Mouse (Mus musculus) myocyte (in vitro differentiated cells): ENCODE measurements around the gene Tfb1m. TPM values are rescaled to one million over a fixed set of nuclear protein-coding genes. Genes with fewer than 3 reads are reported as not detected.

ENCODE experiments used
- H3K27me3 ChIP-seq: one replicate; pipeline ENCODE4 v1.6.1; 2011; ENCODE audit not compliant: control insufficient read depth, insufficient read depth, insufficient read length
- H3K36me3 ChIP-seq: one replicate; pipeline ENCODE4 v1.6.1; 2011; ENCODE audit not compliant: control insufficient read depth, insufficient read depth
- H3K4me2 ChIP-seq: one replicate; pipeline ENCODE4 v1.6.1; 2011; ENCODE audit warnings: low read depth, control low read depth
- H3K4me3 ChIP-seq: one replicate; pipeline ENCODE4 v1.5.1; 2011; ENCODE audit warnings: mild to moderate bottlenecking, control low read depth, moderate library complexity
- H3K79me2 ChIP-seq: one replicate; pipeline ENCODE4 v1.6.1; 2011; ENCODE audit not compliant: control insufficient read depth, insufficient read depth
- H3ac ChIP-seq: one replicate; pipeline ENCODE4 v1.6.1; 2011; ENCODE audit not compliant: control insufficient read depth, insufficient read length
- CEBPB ChIP-seq: IDR thresholded peaks from 2 replicates; pipeline ENCODE4 v1.6.1; 2011; ENCODE audit warnings: mild to moderate bottlenecking, moderate library complexity; ENCODE audit not compliant: poor library complexity, insufficient read depth, severe bottlenecking
- E2F4 ChIP-seq: IDR thresholded peaks from one replicate; pipeline ENCODE4 v1.6.1; 2011; ENCODE audit warnings: mild to moderate bottlenecking, control low read depth, moderate library complexity; ENCODE audit not compliant: insufficient read depth
- MAX ChIP-seq: IDR thresholded peaks from one replicate; pipeline ENCODE4 v1.6.1; 2011; ENCODE audit warnings: low read depth, mild to moderate bottlenecking, control low read depth
- MYOD1 ChIP-seq, 3 experiments: IDR thresholded peaks; one replicate each; pipeline ENCODE4 v1.6.1; 2011; ENCODE audit warnings: control low read depth in 2 of 3, low read depth in 2 of 3, mild to moderate bottlenecking in 2 of 3, moderate library complexity in 1 of 3; ENCODE audit not compliant: insufficient read length in 2 of 3, control insufficient read depth in 1 of 3
- MYOG ChIP-seq, 3 experiments: IDR thresholded peaks; one replicate each; pipeline ENCODE4 v1.6.1; 2011; ENCODE audit warnings: control low read depth in 2 of 3, low read depth in 2 of 3, mild to moderate bottlenecking in 2 of 3; ENCODE audit not compliant: insufficient read length in 2 of 3, control insufficient read depth in 1 of 3, insufficient read depth in 1 of 3
- POLR2A ChIP-seq: IDR thresholded peaks from one replicate; pipeline ENCODE4 v1.6.1; 2011; ENCODE audit warnings: low read depth, mild to moderate bottlenecking, control low read depth, moderate library complexity; ENCODE audit not compliant: insufficient read length
- POLR2AphosphoS2 ChIP-seq: IDR thresholded peaks from one replicate; pipeline ENCODE4 v1.6.1; 2011; ENCODE audit warnings: low read depth, control low read depth; ENCODE audit not compliant: insufficient read length
- REST ChIP-seq: IDR thresholded peaks from one replicate; pipeline ENCODE4 v1.6.1; 2011; ENCODE audit warnings: mild to moderate bottlenecking, control low read depth, moderate library complexity; ENCODE audit not compliant: insufficient read depth, insufficient read length
- SRF ChIP-seq: IDR thresholded peaks from one replicate; pipeline ENCODE4 v1.6.1; 2011; ENCODE audit warnings: low read depth; ENCODE audit not compliant: control insufficient read depth, insufficient read length
- TCF12 ChIP-seq: IDR thresholded peaks from one replicate; pipeline ENCODE4 v1.6.1; 2011; ENCODE audit warnings: mild to moderate bottlenecking, control low read depth; ENCODE audit not compliant: poor library complexity, insufficient read depth, severe bottlenecking
- TCF3 ChIP-seq: IDR thresholded peaks from one replicate; pipeline ENCODE4 v1.6.1; 2011; ENCODE audit warnings: low read depth, control low read depth; ENCODE audit not compliant: insufficient read length
- USF1 ChIP-seq: IDR thresholded peaks from one replicate; pipeline ENCODE4 v1.6.1; 2011; ENCODE audit warnings: low read depth, mild to moderate bottlenecking, control low read depth, moderate library complexity
- polyA plus RNA-seq: library from polyadenylated mRNA; unstranded; fragments of >200 nt; fragmentation: generic; extraction: Trizol; gene quantifications from one replicate; pipeline ENCODE4 v1.2.1, GENCODE M21; 2012; ENCODE audit warnings: missing spikeins

The Tfb1m gene
- polyA plus RNA-seq, 1 experiment: 9.3 TPM

- H3K79me2 ChIP-seq: no peaks in the 10 kb centered on the region
- H3K27me3 ChIP-seq: no peaks in the 10 kb centered on the region
- no peak within 1 kb of the TSS for H3K4me3 ChIP-seq
- no peak for TF ChIP-seq E2F4
- no peak for TF ChIP-seq POLR2AphosphoS2
- no peak for TF ChIP-seq MAX
- TF ChIP-seq SRF: no peak
- no peak for TF ChIP-seq POLR2A
- no peak for TF ChIP-seq TCF12
- no peak for TF ChIP-seq MYOD1 (IDR thresholded peaks at IDR 0.05; ENCODE audit: control insufficient read depth in 1 of 3, insufficient read length in 2 of 3, low read depth in 2 of 3)
- TF ChIP-seq CEBPB: no peak
- no peak for TF ChIP-seq USF1
- TF ChIP-seq MYOG (IDR thresholded peaks at IDR 0.05; ENCODE audit: control insufficient read depth in 1 of 3, insufficient read depth in 1 of 3, insufficient read length in 2 of 3, low read depth in 2 of 3): no peak
- TF ChIP-seq REST: no peak
- no peak for TF ChIP-seq TCF3
- no peak within 1 kb of the TSS for H3ac ChIP-seq
- H3K4me2 ChIP-seq: no peak within 1 kb of the TSS
- H3K36me3 ChIP-seq: no peaks in the 10 kb centered on the region
Observed at GRCm38 (mm10) chr17:3532254-3532653, 25.3 kb downstream of the Tfb1m start, which contains the start of gene Cldn20. Cldn20 (plus strand) TSS chr17:3532554.

GRCm38 (mm10) chr17:3531641-3532040 lies 25.9 kb downstream of the Tfb1m start:
- no peaks in the 10 kb centered on the region for H3K79me2 ChIP-seq
- no peak overlapping the region for H3K4me3 ChIP-seq
- no peak overlapping the region for H3ac ChIP-seq
- H3K36me3 ChIP-seq: no peaks in the 10 kb centered on the region
- H3K4me2 ChIP-seq: no peak overlapping the region
- no peaks in the 10 kb centered on the region for H3K27me3 ChIP-seq
- no peak for TF ChIP-seq POLR2A

- Histone ChIP-seq H3K36me3 (no peaks in the 10 kb centered on the region), H3K4me3 (no peak overlapping the region), H3K27me3 (no peaks in the 10 kb centered on the region), H3ac (no peak overlapping the region), H3K4me2 (no peak overlapping the region), H3K79me2 (no peaks in the 10 kb centered on the region)
- TF ChIP-seq TCF12: no peak
- no peak for TF ChIP-seq USF1
- no peak for TF ChIP-seq MAX
- no peak for TF ChIP-seq POLR2A
- no peak for TF ChIP-seq CEBPB
- TF ChIP-seq MYOD1 (IDR thresholded peaks at IDR 0.05; ENCODE audit: control insufficient read depth in 1 of 3, insufficient read length in 2 of 3, low read depth in 2 of 3): no peak
- TF ChIP-seq REST: no peak
- TF ChIP-seq SRF: no peak
- TF ChIP-seq E2F4: no peak
- no peak for TF ChIP-seq TCF3
- no peak for TF ChIP-seq POLR2AphosphoS2
- no peak for TF ChIP-seq MYOG (IDR thresholded peaks at IDR 0.05; ENCODE audit: control insufficient read depth in 1 of 3, insufficient read depth in 1 of 3, insufficient read length in 2 of 3, low read depth in 2 of 3)
Observed at GRCm38 (mm10) chr17:3530549-3530948, 27.0 kb downstream of the Tfb1m start.

- Histone ChIP-seq H3ac (no peak overlapping the region), H3K4me2 (no peak overlapping the region), H3K79me2 (no peaks in the 10 kb centered on the region), H3K36me3 (no peaks in the 10 kb centered on the region), H3K4me3 (no peak overlapping the region), H3K27me3 (no peaks in the 10 kb centered on the region)
- no peak for TF ChIP-seq SRF
- no peak for TF ChIP-seq CEBPB
Observed at GRCm38 (mm10) chr17:3529523-3529922, 28.1 kb downstream of the Tfb1m start.

- no peaks in the 10 kb centered on the region for H3K79me2 ChIP-seq
- H3K4me2 ChIP-seq: no peak overlapping the region
- TF ChIP-seq MYOG (IDR thresholded peaks at IDR 0.05; ENCODE audit: control insufficient read depth in 1 of 3, insufficient read depth in 1 of 3, insufficient read length in 2 of 3, low read depth in 2 of 3): peak in 2 of 3 experiments; percentile 11 to 54
- no peak for TF ChIP-seq E2F4
- H3K4me3 ChIP-seq: no peak overlapping the region
- no peak overlapping the region for H3ac ChIP-seq
- no peaks in the 10 kb centered on the region for H3K36me3 ChIP-seq
- H3K27me3 ChIP-seq: no peaks in the 10 kb centered on the region
Observed at GRCm38 (mm10) chr17:3527841-3528471, 29.6 kb downstream of the Tfb1m start.

GRCm38 (mm10) chr17:3520344-3520743 lies 37.2 kb downstream of the Tfb1m start:
- Histone ChIP-seq H3K79me2 (no peaks in the 10 kb centered on the region), H3K4me3 (no peak overlapping the region), H3ac (no peak overlapping the region), H3K4me2 (no peak overlapping the region), H3K36me3 (peaks cover 18% of the 10 kb centered on the region), H3K27me3 (no peaks in the 10 kb centered on the region)
- TF ChIP-seq TCF3 (no peak), REST (no peak), MYOD1 (IDR thresholded peaks at IDR 0.05; ENCODE audit: control insufficient read depth in 1 of 3, insufficient read length in 2 of 3, low read depth in 2 of 3) (no peak), MYOG (IDR thresholded peaks at IDR 0.05; ENCODE audit: control insufficient read depth in 1 of 3, insufficient read depth in 1 of 3, insufficient read length in 2 of 3, low read depth in 2 of 3) (no peak), SRF (no peak), POLR2A (no peak), TCF12 (no peak), E2F4 (no peak), POLR2AphosphoS2 (no peak), USF1 (no peak), MAX (no peak), CEBPB (no peak)
